In the genomic region with DNA sequence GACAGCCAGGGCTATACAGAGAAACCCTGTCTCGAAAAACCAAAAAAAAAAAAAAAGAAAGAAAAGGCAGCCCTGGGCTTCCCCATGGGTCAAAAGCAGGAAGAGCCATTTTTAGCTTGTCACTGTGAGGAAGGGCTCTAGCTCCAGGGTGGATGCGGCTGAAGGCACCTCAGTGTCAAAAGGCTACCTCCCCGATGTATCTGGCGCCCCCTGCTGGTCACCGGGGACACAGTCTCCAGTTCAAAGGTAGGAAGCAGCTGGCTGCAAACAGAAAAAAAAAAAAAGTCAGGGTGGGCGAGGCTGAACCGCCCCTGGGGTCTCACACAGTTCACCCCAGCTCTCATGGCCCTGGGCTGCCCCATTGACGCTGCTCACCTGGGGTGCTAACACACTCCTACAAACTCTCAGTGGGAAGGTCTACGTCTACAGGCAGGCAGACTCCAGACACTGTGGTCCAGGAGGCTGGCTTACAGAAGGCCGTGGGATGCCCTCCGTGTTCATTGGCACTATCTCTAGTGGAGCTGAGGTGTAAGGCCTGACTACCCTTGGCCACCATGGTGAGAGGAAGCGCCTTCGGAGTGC, we compare ENCODE assay signal across 9 mouse cellular contexts. TPM values are rescaled to one million over a fixed set of nuclear protein-coding genes. Genes with fewer than 3 reads are reported as not detected.
A peak's percentile ranks its signal among the peaks of the same experiment; 100 is the strongest.
DNase-seq lines count a peak whose midpoint lies in the region; ATAC-seq and TF ChIP-seq lines count a peak whose summit lies in the region.
"Had no signal": no experiment of that assay in that cellular context is flagged by ENCODE, and none has a peak within 500 bp of the region (broad histone marks: within the 10 kb centered on the region; RNA-seq: fewer than 3 reads in every experiment).

No protein-coding gene starts in this region.

- H3K27me3 ChIP-seq in hindbrain, embryonic 10.5 days (ENCODE audit: insufficient read depth, poor library complexity, severe bottlenecking), result no peaks in the 10 kb centered on the region
- H3K27me3 ChIP-seq in hindbrain, embryonic 16.5 days (replicated peaks; ENCODE audit: control insufficient read depth, insufficient read depth, low read length), result no peaks in the 10 kb centered on the region
- H3K27me3 ChIP-seq in intestine, embryonic 15.5 days (replicated peaks), result no peaks in the 10 kb centered on the region
- no peaks in the 10 kb centered on the region for H3K27me3 ChIP-seq in limb, embryonic 10.5 days (ENCODE audit: low read depth, poor library complexity, severe bottlenecking)
- no peaks in the 10 kb centered on the region for H3K27me3 ChIP-seq in midbrain, postnatal 0 days (ENCODE audit: insufficient read depth, low read length)
- H3K27me3 ChIP-seq: Patski had no signal

- 32% methylated on average over 13 of the region's 13 CpGs for WGBS in hindbrain, embryonic 10.5 days
- WGBS in hindbrain, embryonic 16.5 days, result 34% methylated on average over 12 of the region's 13 CpGs
- WGBS in intestine, embryonic 15.5 days, result 34% methylated on average over 13 of the region's 13 CpGs
- 35% methylated on average over 13 of the region's 13 CpGs for WGBS in limb, embryonic 10.5 days
- 37% methylated on average over 12 of the region's 13 CpGs for WGBS in midbrain, postnatal 0 days

- peak; percentile 86 for TF ChIP-seq CTCF in gastrocnemius, adult 2 months (IDR thresholded peaks at IDR 0.05)
- TF ChIP-seq CTCF in midbrain, postnatal 0 days (IDR thresholded peaks at IDR 0.05), result peak; percentile 88

- H3K9me3 ChIP-seq in hindbrain, embryonic 10.5 days, result no peaks in the 10 kb centered on the region
- H3K9me3 ChIP-seq in hindbrain, embryonic 16.5 days (ENCODE audit: control insufficient read depth, low read length), result no peaks in the 10 kb centered on the region
- no peaks in the 10 kb centered on the region for H3K9me3 ChIP-seq in intestine, embryonic 15.5 days
- H3K9me3 ChIP-seq in limb, embryonic 10.5 days (replicated peaks), result no peaks in the 10 kb centered on the region
- H3K9me3 ChIP-seq in midbrain, postnatal 0 days (ENCODE audit: low read length), result no peaks in the 10 kb centered on the region

- H3K9ac ChIP-seq in hindbrain, embryonic 16.5 days (ENCODE audit: low read depth, low read length), result no peak overlapping the region
- H3K9ac ChIP-seq in intestine, embryonic 15.5 days, result no peak overlapping the region
- no peak overlapping the region for H3K9ac ChIP-seq in midbrain, postnatal 0 days (replicated peaks; ENCODE audit: low read length, poor library complexity, severe bottlenecking)

- H3K4me1 ChIP-seq in hindbrain, embryonic 10.5 days (replicated peaks), result peaks cover 14% of the 10 kb centered on the region
- no peaks in the 10 kb centered on the region for H3K4me1 ChIP-seq in hindbrain, embryonic 16.5 days (ENCODE audit: control insufficient read depth, insufficient read depth, low read depth, low read length)
- peaks cover 6% of the 10 kb centered on the region; the same call in 1 of the 2 replicates for H3K4me1 ChIP-seq in intestine, embryonic 15.5 days (replicated peaks)
- H3K4me1 ChIP-seq in limb, embryonic 10.5 days, result peaks cover 18% of the 10 kb centered on the region
- no peaks in the 10 kb centered on the region for H3K4me1 ChIP-seq in midbrain, postnatal 0 days (ENCODE audit: insufficient read depth, low read length)

- peak; percentile 86 for DNase-seq in hindbrain, embryonic 10.5 days (ENCODE audit: low spot score)
- peak; percentile 86 to 93 for DNase-seq in cerebellum, postnatal 25 days
- peak; percentile 92 for DNase-seq in gastrocnemius, adult 2 months
- DNase-seq in limb, embryonic 10.5 days (ENCODE audit: low spot score), result peak; percentile 96
- peak; percentile 77 for DNase-seq in midbrain, postnatal 0 days (ENCODE audit: low spot score)
- peak; percentile 66 to 85 for DNase-seq in spleen, postnatal 14 days (ENCODE audit: low spot score in 2 of 2)

- peak overlapping the region; percentile 62 for H3K27ac ChIP-seq in hindbrain, embryonic 10.5 days
- H3K27ac ChIP-seq in hindbrain, embryonic 16.5 days (ENCODE audit: low read depth, low read length), result no peak overlapping the region
- H3K27ac ChIP-seq in gastrocnemius, adult 2 months, result no peak overlapping the region
- no peak overlapping the region for H3K27ac ChIP-seq in intestine, embryonic 15.5 days
- no peak overlapping the region for H3K27ac ChIP-seq in limb, embryonic 10.5 days
- no peak overlapping the region for H3K27ac ChIP-seq in midbrain, postnatal 0 days (ENCODE audit: low read depth, low read length)

- no peak for ATAC-seq in hindbrain, embryonic 16.5 days
- ATAC-seq in intestine, embryonic 15.5 days, result peak; percentile 73
- ATAC-seq in midbrain, postnatal 0 days (ENCODE audit: low FRiP score), result no peak
- ATAC-seq: Patski had no signal

- no peak overlapping the region for H3K4me3 ChIP-seq in hindbrain, embryonic 10.5 days
- no peak overlapping the region for H3K4me3 ChIP-seq in hindbrain, embryonic 16.5 days (ENCODE audit: low read length)
- no peak overlapping the region for H3K4me3 ChIP-seq in gastrocnemius, adult 2 months
- H3K4me3 ChIP-seq in intestine, embryonic 15.5 days (replicated peaks), result no peak overlapping the region
- H3K4me3 ChIP-seq in limb, embryonic 10.5 days, result no peak overlapping the region
- no peak overlapping the region for H3K4me3 ChIP-seq in midbrain, postnatal 0 days (ENCODE audit: low read depth, low read length)

- no peak overlapping the region for H3K4me2 ChIP-seq in hindbrain, embryonic 16.5 days (ENCODE audit: low read length)
- no peak overlapping the region for H3K4me2 ChIP-seq in intestine, embryonic 15.5 days (replicated peaks)
- no peak overlapping the region for H3K4me2 ChIP-seq in midbrain, postnatal 0 days (ENCODE audit: low read depth, low read length, poor library complexity, severe bottlenecking)

- intact Hi-C loops in gastrocnemius, adult 2 months (cut with DNase I), result loop anchor here (1.0 kb wide), 1 partner anchor 82 kb away; no protein-coding TSS in a partner anchor

- no peaks in the 10 kb centered on the region for H3K36me3 ChIP-seq in hindbrain, embryonic 10.5 days
- no peaks in the 10 kb centered on the region for H3K36me3 ChIP-seq in hindbrain, embryonic 16.5 days (ENCODE audit: control insufficient read depth, insufficient read depth, low read length)
- no peaks in the 10 kb centered on the region for H3K36me3 ChIP-seq in intestine, embryonic 15.5 days
- H3K36me3 ChIP-seq in limb, embryonic 10.5 days, result no peaks in the 10 kb centered on the region
- H3K36me3 ChIP-seq in midbrain, postnatal 0 days (ENCODE audit: insufficient read depth, low read length), result no peaks in the 10 kb centered on the region

RNA-seq across cellular contexts. Expression of gene Arhgef10l, which starts 8.6 kb away (rescaled TPM):
- polyA plus RNA-seq in hindbrain, embryonic 10.5 days (2016; fragmentation: Nextera tagmentation; extraction: Ambion mirVana), result 23.7 and 32.3 TPM in 2 replicates
- polyA plus RNA-seq in hindbrain, embryonic 16.5 days (2015; fragmentation: Nextera tagmentation; extraction: Ambion mirVana), result 20.7 and 24.5 TPM in 2 replicates
- total RNA-seq in gastrocnemius, adult 2 months (2021), result 10 to 100 TPM; 50.9 to 66.3 TPM
- 15.3 and 16.2 TPM in 2 replicates for polyA plus RNA-seq in intestine, embryonic 15.5 days (2015; fragmentation: Nextera tagmentation; extraction: Ambion mirVana)
- polyA plus RNA-seq in limb, embryonic 10.5 days (2016; fragmentation: Nextera tagmentation; extraction: Ambion mirVana), result 13.2 and 17.1 TPM in 2 replicates
- total RNA-seq in midbrain, postnatal 0 days (2014; rRNA removed), result 68.7 and 81.1 TPM in 2 replicates
- 20.7 and 23.1 TPM in 2 replicates for polyA plus RNA-seq in midbrain, postnatal 0 days (2015; fragmentation: Nextera tagmentation; extraction: Ambion mirVana)

RNA-seq across cellular contexts. Expression of gene Rcc2, which starts 25.9 kb away (rescaled TPM):
- 33.9 and 37.5 TPM in 2 replicates for polyA plus RNA-seq in hindbrain, embryonic 10.5 days (2016; fragmentation: Nextera tagmentation; extraction: Ambion mirVana)
- 7.7 and 9.5 TPM in 2 replicates for polyA plus RNA-seq in hindbrain, embryonic 16.5 days (2015; fragmentation: Nextera tagmentation; extraction: Ambion mirVana)
- 1 to 10 TPM; 5.9 to 8.8 TPM for total RNA-seq in gastrocnemius, adult 2 months (2021)
- 37.8 and 43.8 TPM in 2 replicates for polyA plus RNA-seq in intestine, embryonic 15.5 days (2015; fragmentation: Nextera tagmentation; extraction: Ambion mirVana)
- 70.6 and 95.2 TPM in 2 replicates for polyA plus RNA-seq in limb, embryonic 10.5 days (2016; fragmentation: Nextera tagmentation; extraction: Ambion mirVana)
- 40.0 and 51.2 TPM in 2 replicates for total RNA-seq in midbrain, postnatal 0 days (2014; rRNA removed)
- polyA plus RNA-seq in midbrain, postnatal 0 days (2015; fragmentation: Nextera tagmentation; extraction: Ambion mirVana), result 11.5 and 13.2 TPM in 2 replicates
